Mouse (Mus musculus) cerebellum, postnatal 36 days (tissue): ENCODE measurements at regions not wholly inside any gene's neighbourhood (a gene's known extent, or its start where the extent isn't known, plus 50 kb on each side); places are given as distances from the start of the nearest gene placed in this dataset.
"Not testable (repeated sequence)": the region's sequence is repeated elsewhere in the genome, so short reads cannot be mapped to it uniquely, and the experiment has no call there.

ENCODE experiments used
- DNase-seq, 2 experiments: peaks; one replicate each; pipeline ENCODE4 v3.0.0; 2021 to 2022; ENCODE audit warnings: mixed read lengths in 2 of 2

DNA sequence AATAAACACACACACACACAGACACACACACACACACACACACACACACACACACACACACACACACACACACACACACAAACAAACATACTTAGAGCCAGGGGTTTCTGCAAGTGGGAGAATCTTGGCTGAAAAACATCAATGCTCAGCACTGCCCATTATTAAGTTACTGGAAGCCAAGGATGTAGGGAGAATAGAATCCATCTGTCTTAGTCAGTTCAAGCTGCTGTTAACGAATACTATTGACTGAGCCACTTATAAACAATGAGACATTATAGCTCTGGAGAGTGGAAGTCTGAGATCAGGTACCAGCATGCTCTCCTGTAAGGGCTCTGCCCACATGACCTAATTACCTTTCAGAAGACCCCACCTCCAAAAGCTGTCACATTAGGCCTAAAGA is 87.4 kb downstream of the Fam174b start:
- DNase-seq: no peak

DNA sequence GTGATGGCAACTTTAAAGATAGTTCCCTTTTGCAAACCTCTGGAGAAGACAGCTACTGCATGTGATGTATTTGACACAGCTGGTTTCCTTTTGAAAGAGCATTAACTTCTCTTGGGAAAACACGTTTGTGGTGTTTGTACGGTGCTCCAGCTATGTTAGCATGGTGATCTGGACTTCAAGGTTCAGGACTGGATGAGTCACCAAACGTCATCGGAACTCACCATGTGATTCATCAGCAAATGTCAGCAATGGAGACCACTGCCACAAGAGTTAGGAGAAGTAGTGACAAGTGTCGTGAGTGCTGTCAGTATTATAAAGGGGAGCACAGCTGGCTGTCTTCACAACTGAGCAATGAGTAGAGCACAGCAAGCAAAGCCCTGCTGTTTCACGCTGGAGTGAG is 90.5 kb downstream of the Fam174b start:
- DNase-seq: no peak

DNA sequence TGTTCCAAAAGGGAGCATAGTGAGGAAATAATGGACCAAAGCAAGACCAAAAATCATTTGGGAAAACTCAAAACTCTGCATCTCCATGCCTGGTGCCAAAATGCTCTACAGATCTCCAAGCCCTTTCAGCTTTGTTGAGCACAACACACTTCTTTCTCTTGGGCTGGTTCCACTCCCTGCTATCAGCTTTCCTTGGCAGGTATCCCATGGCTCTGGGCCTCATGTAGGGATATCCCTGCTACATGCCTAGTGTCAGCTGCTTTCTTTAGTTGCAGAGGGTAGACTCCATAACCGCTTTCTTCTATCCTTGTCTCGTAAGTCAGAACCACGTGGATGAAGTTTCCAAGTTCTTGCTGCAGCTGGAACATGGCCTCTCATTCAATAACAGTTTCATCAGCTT is 100.3 kb downstream of the Fam174b start:
- no peak for DNase-seq

DNA sequence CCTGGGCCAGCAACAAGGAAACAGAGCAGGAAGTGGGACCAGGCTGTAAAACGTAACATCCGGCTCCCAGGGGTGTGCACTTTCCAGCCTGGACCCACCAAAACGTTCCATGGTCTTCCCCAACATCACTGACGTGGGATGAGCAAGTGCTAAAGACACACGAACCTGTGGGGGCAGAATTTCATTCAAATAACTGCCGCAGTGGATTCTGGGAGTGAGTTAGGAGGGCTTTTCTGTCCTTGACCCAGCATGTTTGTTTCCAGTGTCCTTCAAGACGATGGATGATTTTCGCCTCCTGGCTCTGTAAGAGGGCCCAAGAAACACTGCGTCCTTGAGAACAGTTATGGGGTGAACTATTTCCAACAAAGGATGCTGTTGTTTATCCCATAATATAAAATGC is 112.1 kb downstream of the Fam174b start:
- no peak for DNase-seq

DNA sequence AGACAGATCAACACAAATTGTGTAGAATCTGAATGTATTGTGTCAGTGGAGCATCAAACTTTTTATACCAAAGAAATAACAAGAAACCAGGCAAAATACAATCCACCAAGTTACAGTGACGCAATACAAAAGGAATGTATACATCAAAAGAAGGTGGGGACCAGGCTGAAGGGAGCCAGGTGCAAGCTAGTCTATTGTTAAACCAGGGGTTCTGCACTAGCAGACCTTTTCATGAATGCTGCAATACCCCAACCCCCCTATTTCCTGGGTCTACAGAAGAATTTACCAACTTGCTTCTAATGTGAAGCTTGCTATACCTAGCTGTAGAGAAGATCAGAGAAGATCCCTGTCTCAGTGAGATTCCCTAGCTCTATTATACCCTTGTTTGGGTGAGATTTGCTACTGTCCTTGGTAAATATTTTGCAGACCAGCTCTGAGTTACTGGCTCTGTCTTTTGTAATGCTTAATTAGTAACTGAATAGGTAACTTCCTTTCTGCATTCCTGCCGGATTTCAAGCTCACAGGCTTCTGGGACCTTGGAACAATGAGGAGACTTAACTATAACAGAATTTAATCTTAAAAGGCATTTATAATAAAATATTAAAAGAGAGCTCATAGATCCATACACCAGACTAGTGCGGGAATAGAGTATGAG is 113.3 kb downstream of the Fam174b start:
- DNase-seq: not testable (repeated sequence)

DNA sequence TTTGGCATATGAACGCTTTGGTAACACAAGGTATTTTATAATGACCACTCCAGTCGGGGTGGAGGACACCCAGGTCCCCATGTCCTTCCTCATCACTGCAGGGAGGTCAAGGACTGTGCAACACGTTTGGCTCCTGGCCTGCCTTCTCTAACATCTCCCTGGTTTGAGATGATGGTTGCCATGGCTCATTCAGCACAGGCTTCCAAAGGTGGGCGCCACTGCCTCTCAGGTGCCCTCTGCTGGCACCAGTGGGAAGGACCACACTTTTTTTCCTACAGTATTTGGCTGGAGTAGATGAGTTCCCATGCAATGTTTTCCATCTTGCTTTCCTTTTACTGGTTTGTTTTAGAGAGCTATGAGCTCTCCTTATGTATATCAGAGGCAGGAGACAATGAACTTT is 115.4 kb downstream of the Fam174b start:
- peak; percentile 18 to 20 for DNase-seq

DNA sequence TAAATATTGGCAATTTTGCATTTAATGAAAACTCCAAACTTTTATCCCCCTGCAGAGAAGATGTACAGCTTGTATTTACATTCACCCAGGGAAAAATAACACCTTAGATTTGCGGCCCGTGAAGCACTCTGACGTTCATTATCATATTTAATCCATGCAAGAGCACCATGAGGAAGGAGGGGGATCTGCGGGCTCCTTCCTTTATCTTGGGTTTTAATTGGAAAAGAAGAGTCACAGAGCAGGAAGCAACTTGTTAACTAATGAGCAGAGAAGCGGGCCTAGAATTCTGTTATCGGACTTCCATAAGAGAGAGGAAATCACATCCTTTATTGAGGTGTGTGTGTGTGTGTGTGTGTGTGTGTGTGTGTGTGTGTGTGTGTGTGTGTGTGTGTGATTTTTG is 116.8 kb downstream of the Fam174b start:
- no peak for DNase-seq

DNA sequence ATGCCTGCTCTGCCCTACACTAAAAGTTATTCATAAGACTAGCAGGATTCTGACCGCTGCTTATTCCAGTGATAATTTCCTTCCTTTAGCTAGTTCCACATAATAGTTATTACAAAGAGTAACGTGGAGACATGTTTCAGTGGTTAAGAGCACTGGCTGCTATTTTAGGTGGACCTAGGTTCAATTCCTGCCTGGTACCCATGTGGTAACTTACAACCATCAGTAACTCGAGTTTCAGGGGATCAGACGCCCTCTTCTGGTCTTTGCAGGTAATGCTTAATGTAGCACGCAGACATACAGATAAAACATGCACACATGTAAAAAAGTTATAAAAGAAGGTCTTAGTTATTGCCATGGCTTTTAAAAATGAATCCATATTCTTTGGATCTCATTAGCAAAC is 125.0 kb downstream of the Fam174b start:
- no peak for DNase-seq

DNA sequence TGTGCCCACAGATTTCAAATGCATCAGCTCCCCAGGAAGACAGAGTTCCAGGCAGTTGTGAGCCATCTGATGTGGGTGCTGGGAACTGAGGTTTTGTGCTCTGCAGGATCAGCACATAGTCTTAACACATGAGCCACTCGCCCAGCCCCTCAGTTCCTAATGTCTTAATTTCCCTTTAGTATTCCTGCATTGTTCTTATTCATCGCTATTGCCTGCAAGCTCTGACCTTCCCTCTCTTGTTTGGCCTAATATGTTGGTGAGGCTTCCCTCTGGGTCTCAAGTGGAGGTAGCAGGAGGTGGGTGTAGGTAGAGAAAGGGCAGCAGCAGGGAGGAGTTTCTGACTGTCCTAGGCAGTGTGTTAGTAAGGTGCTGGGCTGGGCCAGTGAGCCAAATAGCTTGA is 132.1 kb downstream of the Fam174b start:
- DNase-seq: no peak

DNA sequence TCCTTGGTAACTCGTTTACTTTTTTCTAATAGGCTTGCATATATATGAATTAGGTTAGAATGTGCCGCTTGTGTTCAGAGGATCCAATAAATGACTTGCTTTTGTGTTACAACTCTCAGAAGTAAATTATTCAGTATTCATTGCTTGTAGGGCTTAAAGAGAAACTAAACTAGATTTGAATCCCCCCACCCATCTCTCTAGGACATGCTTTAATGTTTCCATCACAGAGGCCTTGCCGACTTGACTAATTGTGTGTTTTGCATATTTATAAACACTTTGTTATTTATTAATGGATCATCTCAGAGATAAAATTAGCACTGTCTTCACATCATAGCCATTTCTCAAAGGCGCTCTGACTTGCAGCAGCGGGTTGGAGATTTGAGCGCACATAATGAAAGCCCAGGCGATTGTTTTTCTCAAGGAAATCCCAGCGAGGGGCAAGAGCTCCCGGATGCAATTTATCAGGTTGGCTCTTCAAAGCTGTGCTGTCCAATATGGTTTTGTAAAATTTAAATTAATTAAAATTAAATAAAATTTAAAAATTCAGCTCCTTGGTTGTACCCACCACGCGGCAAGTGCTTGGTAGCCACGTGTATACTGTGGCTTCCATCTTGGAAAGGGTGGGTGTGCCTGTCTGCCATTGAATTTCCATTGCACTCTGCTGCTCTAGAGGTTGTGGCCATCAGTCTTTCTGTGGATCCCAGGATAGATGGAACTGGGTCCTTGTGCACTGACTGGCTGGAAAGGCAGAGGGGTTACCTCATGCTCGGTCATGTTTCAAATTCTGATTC is 132.0 kb downstream of the St8sia2 start:
- no peak for DNase-seq

DNA sequence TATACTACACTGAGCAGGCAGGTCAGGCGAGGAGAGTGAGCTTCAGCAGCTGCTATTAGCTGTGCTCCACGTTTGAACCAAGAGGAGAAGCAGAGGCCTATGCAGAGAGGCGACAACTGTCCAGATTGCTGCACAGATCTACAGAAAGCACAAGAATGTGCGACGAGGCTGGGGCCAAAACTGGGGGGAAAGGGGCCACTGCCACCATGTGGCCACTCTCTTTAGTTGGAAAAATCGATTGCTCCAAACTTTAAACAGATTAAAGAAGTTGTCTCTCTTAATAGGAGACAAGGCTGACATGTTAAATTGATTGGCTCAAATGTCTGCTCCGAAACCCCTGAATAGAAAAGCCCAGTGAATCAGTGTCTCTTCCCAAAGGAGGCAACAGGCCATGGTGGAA is 127.3 kb downstream of the St8sia2 start:
- no peak for DNase-seq
